Mouse (Mus musculus): ENCODE measurements around the gene Mgmt.

- no peak for TF ChIP-seq USF2 (IDR thresholded peaks at IDR 0.05; ENCODE audit: borderline replicate concordance in 1 of 2, insufficient read depth in 1 of 2, low read depth in 1 of 2, low read length in 2 of 2)
- TF ChIP-seq CTCF (IDR thresholded peaks at IDR 0.05 in 2 of 3, conservative IDR thresholded peaks at IDR 0.05 in 1 of 3; ENCODE audit: control insufficient read depth in 1 of 3, insufficient read depth in 1 of 3, low read depth in 2 of 3, low read length in 3 of 3, poor library complexity in 1 of 3, severe bottlenecking in 1 of 3), result no peak
- TF ChIP-seq POLR2A (IDR thresholded peaks at IDR 0.05; ENCODE audit: control insufficient read depth in 1 of 2, insufficient read depth in 1 of 2, low read depth in 1 of 2, low read length in 2 of 2, poor library complexity in 1 of 2), result no peak
- no peak for TF ChIP-seq TAL1 (IDR thresholded peaks at IDR 0.05; ENCODE audit: low read length)
Measured at GRCm38 (mm10) chr7:137080171-137080570, 185.8 kb downstream of the Mgmt start.
